Mouse (Mus musculus): Measurements from ENCODE around the gene Cdr2l. TPM values are rescaled to one million over a fixed set of nuclear protein-coding genes. Genes with fewer than 3 reads are reported as not detected.

Cdr2l gene
- polyA plus RNA-seq, 1 experiment from 2014 or later = 12.3 TPM

GRCm38 (mm10) chr11:115406858-115407401 lies 25.2 kb downstream of the Cdr2l start:
- H3K9ac ChIP-seq (ENCODE audit: low read depth, low read length) = no peak overlapping the region
- WGBS = 94% methylated on average over 17 of the region's 17 CpGs
- peaks cover 10% of the 10 kb centered on the region for H3K4me1 ChIP-seq (ENCODE audit: control insufficient read depth, insufficient read depth, low read length)
- no peak for DNase-seq (ENCODE audit: low spot score)
- no peaks in the 10 kb centered on the region for H3K27me3 ChIP-seq (replicated peaks; ENCODE audit: control insufficient read depth, insufficient read depth, low read length)
- no peaks in the 10 kb centered on the region for H3K9me3 ChIP-seq (ENCODE audit: control insufficient read depth, low read length)
- no peak for ATAC-seq (ENCODE audit: low read depth)
- no peak overlapping the region for H3K4me2 ChIP-seq (ENCODE audit: low read depth, low read length)
- no peak overlapping the region for H3K4me3 ChIP-seq (ENCODE audit: low read depth, low read length)
- peaks cover 48% of the 10 kb centered on the region for H3K36me3 ChIP-seq (ENCODE audit: control insufficient read depth, insufficient read depth, low read length)
- H3K27ac ChIP-seq (replicated peaks; ENCODE audit: low read depth, low read length) = no peak overlapping the region

DNA sequence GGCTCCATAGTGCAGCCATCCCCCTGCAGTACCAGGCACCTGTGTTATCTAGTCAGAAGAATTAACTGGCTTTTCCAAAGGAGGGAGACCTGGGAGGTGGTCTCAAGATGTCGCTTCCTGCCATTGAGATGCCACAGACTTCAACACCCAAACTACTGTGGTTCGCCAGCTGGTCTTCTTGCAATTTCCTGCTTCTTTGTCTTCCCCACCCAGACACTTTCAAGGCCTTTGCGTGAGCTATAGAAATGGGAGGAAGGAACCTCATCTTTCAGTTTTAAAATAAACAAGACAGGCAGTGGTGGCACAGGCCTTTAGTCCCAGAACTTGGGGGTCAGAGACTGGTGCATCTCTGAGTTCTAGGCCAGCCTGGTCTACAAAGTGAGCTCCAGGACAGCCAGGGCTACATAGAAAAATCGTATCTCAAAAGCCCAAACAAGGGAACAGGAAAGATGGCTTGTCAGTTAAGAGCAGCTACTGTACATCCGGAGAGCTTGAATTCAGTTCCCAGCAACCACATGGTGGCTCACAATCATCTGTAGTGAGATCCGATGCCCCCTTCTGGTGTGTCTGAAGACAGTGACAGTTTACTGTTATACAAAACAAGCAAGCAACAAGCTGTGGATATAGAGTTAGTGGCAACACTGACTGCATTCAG lies 26.7 kb downstream of the Cdr2l start:
- H3K4me2 ChIP-seq (ENCODE audit: low read depth, low read length) = no peak overlapping the region
- ATAC-seq (ENCODE audit: low read depth) (no peak), DNase-seq (ENCODE audit: low spot score) (no peak)
- 85% methylated on average over 6 of the region's 6 CpGs for WGBS
- H3K9me3 ChIP-seq (ENCODE audit: control insufficient read depth, low read length) = no peaks in the 10 kb centered on the region
- no peak overlapping the region for H3K9ac ChIP-seq (ENCODE audit: low read depth, low read length)
- H3K27ac ChIP-seq (replicated peaks; ENCODE audit: low read depth, low read length) = no peak overlapping the region
- H3K27me3 ChIP-seq (replicated peaks; ENCODE audit: control insufficient read depth, insufficient read depth, low read length) = no peaks in the 10 kb centered on the region
- peaks cover 12% of the 10 kb centered on the region for H3K4me1 ChIP-seq (ENCODE audit: control insufficient read depth, insufficient read depth, low read length)
- H3K36me3 ChIP-seq (ENCODE audit: control insufficient read depth, insufficient read depth, low read length) = peaks cover 48% of the 10 kb centered on the region
- H3K4me3 ChIP-seq (ENCODE audit: low read depth, low read length) = no peak overlapping the region

GRCm38 (mm10) chr11:115409556-115409955 lies 27.8 kb downstream of the Cdr2l start:
- DNase-seq (ENCODE audit: low spot score) = no peak
- H3K9ac ChIP-seq (ENCODE audit: low read depth, low read length) = no peak overlapping the region
- no peaks in the 10 kb centered on the region for H3K27me3 ChIP-seq (replicated peaks; ENCODE audit: control insufficient read depth, insufficient read depth, low read length)
- ATAC-seq (ENCODE audit: low read depth) = no peak; the same call in 1 of the 2 replicates
- H3K4me3 ChIP-seq (ENCODE audit: low read depth, low read length) = no peak overlapping the region
- peaks cover 9% of the 10 kb centered on the region for H3K4me1 ChIP-seq (ENCODE audit: control insufficient read depth, insufficient read depth, low read length)
- no peaks in the 10 kb centered on the region for H3K9me3 ChIP-seq (ENCODE audit: control insufficient read depth, low read length)
- peaks cover 48% of the 10 kb centered on the region for H3K36me3 ChIP-seq (ENCODE audit: control insufficient read depth, insufficient read depth, low read length)
- H3K27ac ChIP-seq (replicated peaks; ENCODE audit: low read depth, low read length) = peak overlapping the region; percentile 61
- H3K4me2 ChIP-seq (ENCODE audit: low read depth, low read length) = no peak overlapping the region
- WGBS = 63% methylated on average over 7 of the region's 7 CpGs

GRCm38 (mm10) chr11:115419531-115420237 lies 38.0 kb downstream of the Cdr2l start, which contains the start of the genes Atp5h and Kctd2:
Gene Atp5h, minus strand, starts transcription at chr11:115419962.
Gene Kctd2, plus strand, starts transcription at chr11:115420128.
- Histone ChIP-seq H3K27ac (replicated peaks; ENCODE audit: low read depth, low read length) (peak within 1 kb of the TSS; percentile 88), H3K4me2 (ENCODE audit: low read depth, low read length) (peak within 1 kb of the TSS; percentile 99), H3K4me1 (ENCODE audit: control insufficient read depth, insufficient read depth, low read length) (peaks cover 21% of the 10 kb centered on the region), H3K36me3 (ENCODE audit: control insufficient read depth, insufficient read depth, low read length) (peaks cover 34% of the 10 kb centered on the region), H3K9ac (ENCODE audit: low read depth, low read length) (peak within 1 kb of the TSS; percentile 95), H3K9me3 (ENCODE audit: control insufficient read depth, low read length) (no peaks in the 10 kb centered on the region), H3K4me3 (ENCODE audit: low read depth, low read length) (peak within 1 kb of the TSS; percentile 74), H3K27me3 (replicated peaks; ENCODE audit: control insufficient read depth, insufficient read depth, low read length) (no peaks in the 10 kb centered on the region)
- peak; percentile 99 for ATAC-seq (ENCODE audit: low read depth)
- WGBS = under 1% methylated on average over 23 of the region's 56 CpGs
- peak; percentile 99 for DNase-seq (ENCODE audit: low spot score)

DNA sequence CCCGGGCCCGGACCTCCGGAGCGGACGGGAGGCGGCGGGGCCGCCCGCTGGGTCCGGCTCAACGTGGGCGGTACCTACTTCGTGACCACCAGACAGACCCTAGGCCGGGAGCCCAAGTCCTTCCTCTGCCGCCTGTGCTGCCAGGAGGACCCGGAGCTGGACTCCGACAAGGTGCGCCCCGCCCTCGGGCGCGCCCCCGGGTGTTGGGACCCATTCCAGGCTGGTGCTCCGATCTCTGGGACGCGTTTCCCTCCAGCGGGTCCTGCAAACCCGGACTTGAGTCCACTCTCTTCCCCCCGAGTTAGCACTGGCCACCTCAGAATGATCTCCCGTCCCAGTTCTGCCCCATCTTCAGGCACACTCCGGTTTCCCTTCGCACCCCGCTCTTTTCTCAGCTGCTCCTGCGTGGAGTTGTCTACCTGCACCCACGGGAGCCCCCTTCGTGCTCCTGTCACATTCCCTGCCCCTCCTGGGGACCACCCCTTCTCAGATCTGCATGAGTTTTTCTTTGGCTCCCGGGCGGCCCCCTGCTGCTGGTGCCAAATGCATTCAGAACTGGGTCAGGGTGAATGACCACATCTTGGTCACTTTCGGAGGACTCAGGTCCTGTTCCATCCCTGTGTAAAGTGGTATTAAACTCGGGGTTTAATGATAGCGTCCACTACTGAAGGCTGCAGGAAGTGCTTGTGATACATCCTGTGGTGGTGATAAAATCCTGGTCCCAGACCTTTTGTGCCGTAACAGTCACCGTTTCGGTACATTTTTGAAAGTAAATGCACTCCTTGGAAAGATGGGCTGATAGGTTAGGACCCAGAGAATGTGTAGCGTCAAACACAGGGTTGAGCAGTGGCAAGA lies 38.8 kb downstream of the Cdr2l start:
- H3K27ac ChIP-seq (replicated peaks; ENCODE audit: low read depth, low read length) = peak overlapping the region; percentile 88
- DNase-seq (ENCODE audit: low spot score) = peak; percentile 63
- H3K27me3 ChIP-seq (replicated peaks; ENCODE audit: control insufficient read depth, insufficient read depth, low read length) = no peaks in the 10 kb centered on the region
- 2% methylated on average over 26 of the region's 45 CpGs for WGBS
- peak overlapping the region; percentile 99 for H3K4me2 ChIP-seq (ENCODE audit: low read depth, low read length)
- peak; percentile 59 for ATAC-seq (ENCODE audit: low read depth)
- peaks cover 32% of the 10 kb centered on the region for H3K36me3 ChIP-seq (ENCODE audit: control insufficient read depth, insufficient read depth, low read length)
- H3K9me3 ChIP-seq (ENCODE audit: control insufficient read depth, low read length) = no peaks in the 10 kb centered on the region
- H3K9ac ChIP-seq (ENCODE audit: low read depth, low read length) = peak overlapping the region; percentile 95
- peaks cover 21% of the 10 kb centered on the region for H3K4me1 ChIP-seq (ENCODE audit: control insufficient read depth, insufficient read depth, low read length)
- peak overlapping the region; percentile 74 for H3K4me3 ChIP-seq (ENCODE audit: low read depth, low read length)

- Histone ChIP-seq H3K4me3 (ENCODE audit: low read depth, low read length) (peak overlapping the region; percentile 74; the same call in 1 of the 2 replicates), H3K36me3 (ENCODE audit: control insufficient read depth, insufficient read depth, low read length) (peaks cover 30% of the 10 kb centered on the region; the same call in 1 of the 2 replicates), H3K9ac (ENCODE audit: low read depth, low read length) (peak overlapping the region; percentile 95; the same call in 1 of the 2 replicates)
These were observed 39.6 kb downstream of the Cdr2l start for GRCm38 (mm10) chr11:115421328-115421727.

DNA sequence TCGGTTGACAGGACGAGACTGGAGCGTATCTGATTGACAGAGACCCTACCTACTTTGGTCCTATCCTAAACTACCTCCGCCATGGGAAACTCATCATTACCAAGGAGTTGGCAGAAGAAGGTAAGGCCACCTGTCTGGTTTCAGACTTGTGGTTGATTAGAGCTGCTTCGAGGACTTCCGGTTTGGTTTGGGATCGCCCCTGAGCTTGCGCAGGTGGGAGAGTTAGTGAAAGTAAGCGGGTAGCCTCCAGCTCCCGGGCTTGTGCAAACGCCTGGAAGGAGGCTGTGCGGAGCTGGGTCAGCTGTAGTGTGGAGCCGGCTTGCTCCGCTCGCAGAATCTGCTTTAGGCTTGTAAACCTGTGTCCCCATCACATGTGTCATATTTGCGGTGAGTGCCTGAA lies 40.3 kb downstream of the Cdr2l start:
- no peaks in the 10 kb centered on the region for H3K9me3 ChIP-seq (ENCODE audit: control insufficient read depth, low read length)
- H3K27me3 ChIP-seq (replicated peaks; ENCODE audit: control insufficient read depth, insufficient read depth, low read length) = no peaks in the 10 kb centered on the region
- DNase-seq (ENCODE audit: low spot score) (no peak), ATAC-seq (ENCODE audit: low read depth) (no peak)
- H3K36me3 ChIP-seq (ENCODE audit: control insufficient read depth, insufficient read depth, low read length) = peaks cover 31% of the 10 kb centered on the region; the same call in 1 of the 2 replicates
- peaks cover 21% of the 10 kb centered on the region for H3K4me1 ChIP-seq (ENCODE audit: control insufficient read depth, insufficient read depth, low read length)
- no peak overlapping the region for H3K27ac ChIP-seq (replicated peaks; ENCODE audit: low read depth, low read length)
- no peak overlapping the region for H3K4me2 ChIP-seq (ENCODE audit: low read depth, low read length)
- no peak overlapping the region for H3K4me3 ChIP-seq (ENCODE audit: low read depth, low read length)
- WGBS = 81% methylated on average over 16 of the region's 16 CpGs
- H3K9ac ChIP-seq (ENCODE audit: low read depth, low read length) = no peak overlapping the region

More at GRCm38 (mm10) chr11:115421328-115421727, 39.6 kb downstream of the Cdr2l start:
- Histone ChIP-seq H3K9me3 (ENCODE audit: control insufficient read depth, low read length) (no peaks in the 10 kb centered on the region), H3K4me2 (ENCODE audit: low read depth, low read length) (peak overlapping the region; percentile 99), H3K27me3 (replicated peaks; ENCODE audit: control insufficient read depth, insufficient read depth, low read length) (no peaks in the 10 kb centered on the region), H3K4me1 (ENCODE audit: control insufficient read depth, insufficient read depth, low read length) (peaks cover 21% of the 10 kb centered on the region), H3K27ac (replicated peaks; ENCODE audit: low read depth, low read length) (no peak overlapping the region)
- 39% methylated on average over 1 of the region's 1 CpGs for WGBS
- ATAC-seq (ENCODE audit: low read depth) (no peak), DNase-seq (ENCODE audit: low spot score) (no peak)

DNA sequence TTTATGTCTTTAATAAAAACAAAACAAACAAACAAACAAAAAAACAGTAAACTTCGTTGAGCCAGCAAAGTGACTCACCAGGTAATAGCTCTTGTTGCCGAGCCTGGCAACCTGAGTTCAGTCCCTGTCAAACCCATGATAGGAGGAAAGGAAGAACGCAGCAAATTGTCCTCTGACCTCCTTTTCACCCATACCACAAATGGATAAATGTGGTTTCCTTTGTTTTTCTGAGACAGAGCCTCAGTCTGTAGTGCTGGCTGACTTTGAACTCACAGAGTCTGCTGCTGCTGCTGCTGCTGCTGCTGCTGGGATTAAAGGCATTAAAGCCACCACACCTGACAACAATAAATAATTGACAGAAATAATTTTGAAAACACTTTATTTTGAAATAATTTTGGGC lies 41.4 kb downstream of the Cdr2l start:
- Histone ChIP-seq H3K36me3 (ENCODE audit: control insufficient read depth, insufficient read depth, low read length) (peaks cover 27% of the 10 kb centered on the region; the same call in 1 of the 2 replicates), H3K9ac (ENCODE audit: low read depth, low read length) (no peak overlapping the region), H3K27me3 (replicated peaks; ENCODE audit: control insufficient read depth, insufficient read depth, low read length) (no peaks in the 10 kb centered on the region), H3K4me2 (ENCODE audit: low read depth, low read length) (no peak overlapping the region), H3K27ac (replicated peaks; ENCODE audit: low read depth, low read length) (no peak overlapping the region), H3K4me3 (ENCODE audit: low read depth, low read length) (no peak overlapping the region), H3K9me3 (ENCODE audit: control insufficient read depth, low read length) (no peaks in the 10 kb centered on the region), H3K4me1 (ENCODE audit: control insufficient read depth, insufficient read depth, low read length) (peaks cover 21% of the 10 kb centered on the region)
- DNase-seq (ENCODE audit: low spot score) (no peak), ATAC-seq (ENCODE audit: low read depth) (no peak)
- 70% methylated on average over 3 of the region's 3 CpGs for WGBS

Data from embryonic facial prominence, embryonic 14.5 days (tissue).